Mouse (Mus musculus) cerebellum, postnatal 10 days (tissue): ENCODE results near the gene Gm8720.
"Not testable (repeated sequence)": the region's sequence is repeated elsewhere in the genome, so short reads cannot be mapped to it uniquely, and the experiment has no call there.

Source experiments
- DNase-seq, 2 experiments: peaks; one replicate each; pipeline ENCODE4 v3.0.0; 2021; ENCODE audit warnings: mixed read lengths in 2 of 2

The Gm8720 gene

GRCm38 (mm10) chr7:23067356-23067755 is at the start of gene Gm8720:
TSS of gene Gm8720 (minus strand) at chr7:23067456.
- DNase-seq = not testable (repeated sequence)

GRCm38 (mm10) chr7:23055240-23055639 is 12.0 kb downstream of the Gm8720 start, which contains the start of gene Vmn1r163:
TSS of gene Vmn1r163 (plus strand) at chr7:23055540.
- DNase-seq = not testable (repeated sequence)

- DNase-seq = not testable (repeated sequence)
Measured at GRCm38 (mm10) chr7:23019823-23020222, 47.4 kb downstream of the Gm8720 start, which contains the start of gene Gm4216. TSS of gene Gm4216 (minus strand) at chr7:23019923.
